Mouse (Mus musculus): ENCODE measurements around the gene Pex11a.
"Not testable (repeated sequence)": the region's sequence is repeated elsewhere in the genome, so short reads cannot be mapped to it uniquely, and the experiment has no call there.

The Pex11a gene

DNA sequence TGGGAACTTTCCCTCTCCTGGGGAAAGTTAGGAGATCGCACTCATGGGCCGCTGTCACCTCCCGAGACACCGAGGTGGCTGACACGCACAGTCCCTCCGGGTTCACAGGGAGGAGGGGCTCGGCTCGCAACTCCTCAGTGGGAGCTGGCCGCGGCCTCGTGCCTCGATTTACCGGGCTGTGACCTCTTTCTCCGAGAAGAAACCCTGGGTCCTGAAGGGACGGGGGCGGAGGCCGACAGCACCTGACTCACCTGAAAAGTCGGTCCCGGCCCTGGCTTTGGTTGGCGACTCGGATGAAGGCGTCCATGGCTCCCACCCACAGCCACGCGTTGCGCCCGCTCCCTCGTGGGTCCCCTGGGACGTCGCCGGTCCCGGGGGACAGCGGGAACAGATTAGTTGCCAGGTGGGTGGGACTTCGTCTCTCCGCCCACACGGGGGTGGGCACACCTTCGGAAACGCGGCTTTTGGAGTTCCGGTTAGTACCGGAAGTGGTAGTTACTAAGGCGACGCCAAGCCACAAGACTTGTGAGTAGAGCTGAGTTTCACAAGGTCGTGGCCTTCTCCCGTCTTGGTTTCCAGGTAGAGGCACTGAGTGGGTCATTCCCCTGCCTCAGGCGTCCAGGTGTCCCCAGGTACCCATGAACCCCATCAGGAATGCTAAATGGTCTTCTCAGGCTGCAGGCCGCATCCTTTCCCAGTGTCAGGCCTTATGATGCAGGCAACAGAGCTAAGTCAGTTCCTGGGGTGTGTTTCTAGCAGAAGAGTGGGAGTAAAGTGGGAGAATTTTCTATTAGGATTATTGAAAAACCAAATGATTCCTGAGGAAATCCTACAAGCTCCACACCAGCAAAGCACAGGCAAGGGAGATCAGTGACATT lies at the start of gene Pex11a, which contains the start of gene Wdr93:
Pex11a (minus strand) TSS at position 473 of the 878 bp plus-strand sequence.
Wdr93 (plus strand) TSS at position 505 of the 878 bp plus-strand sequence.
- peak; percentile 68 for DNase-seq (ENCODE audit: extremely low read depth, low read depth)

DNA sequence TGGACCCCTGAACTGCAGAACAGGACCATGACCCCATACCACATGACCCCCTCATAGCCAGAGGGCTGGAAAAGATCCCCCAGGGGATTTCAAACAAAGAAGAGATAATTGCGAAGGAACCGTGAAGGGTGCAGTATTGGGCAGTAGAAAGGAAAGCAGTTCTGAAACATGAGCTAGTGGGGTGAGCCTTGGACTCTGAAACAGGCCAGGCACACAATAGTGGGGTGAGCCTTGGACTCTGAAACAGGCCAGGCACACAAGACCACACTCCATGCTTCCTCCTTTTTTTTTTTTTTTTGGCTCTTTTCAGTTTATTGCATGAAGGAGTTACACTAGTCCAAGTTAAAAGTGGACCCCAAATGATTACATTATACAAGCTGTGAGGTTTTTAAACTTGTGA lies 46.9 kb upstream of the Pex11a start:
- DNase-seq (ENCODE audit: extremely low read depth, low read depth) = not testable (repeated sequence)

DNA sequence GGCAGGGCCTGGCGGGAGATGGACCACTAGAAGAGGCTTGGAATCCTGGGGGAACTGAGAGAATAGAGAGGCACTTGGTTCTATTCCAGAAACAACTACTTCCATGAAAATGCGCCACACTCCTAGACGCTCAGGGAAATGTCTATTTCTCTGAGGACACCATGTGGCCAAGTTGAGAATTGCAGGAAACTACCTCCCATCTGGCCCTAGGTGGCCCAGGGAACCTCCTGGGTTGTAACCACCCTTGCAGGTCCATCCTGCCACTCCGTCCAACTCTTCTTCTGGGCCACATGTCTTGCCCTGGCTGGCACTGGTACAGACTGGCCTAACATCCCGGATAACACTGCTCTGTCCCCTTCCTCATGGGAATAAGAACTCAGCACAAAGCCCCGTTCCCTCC lies 43.4 kb upstream of the Pex11a start:
- no peak for DNase-seq (ENCODE audit: extremely low read depth, low read depth)

DNA sequence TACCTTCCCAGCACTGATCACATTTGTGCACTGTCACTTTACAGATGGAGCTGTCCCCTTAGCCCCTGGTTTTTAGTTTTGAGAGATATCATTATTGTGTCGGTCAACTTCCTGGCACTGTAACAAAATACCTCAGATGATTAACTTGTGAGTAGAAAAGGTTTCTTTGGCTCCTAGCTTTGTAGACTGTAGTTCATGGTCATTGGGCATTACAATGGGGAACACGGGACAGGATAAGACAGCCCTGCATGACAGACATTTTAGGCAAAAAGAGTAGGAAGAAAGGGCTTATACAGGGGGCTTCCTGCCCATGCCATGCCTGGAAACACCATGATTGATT lies 39.6 kb upstream of the Pex11a start:
- DNase-seq (ENCODE audit: extremely low read depth, low read depth) = no peak

DNA sequence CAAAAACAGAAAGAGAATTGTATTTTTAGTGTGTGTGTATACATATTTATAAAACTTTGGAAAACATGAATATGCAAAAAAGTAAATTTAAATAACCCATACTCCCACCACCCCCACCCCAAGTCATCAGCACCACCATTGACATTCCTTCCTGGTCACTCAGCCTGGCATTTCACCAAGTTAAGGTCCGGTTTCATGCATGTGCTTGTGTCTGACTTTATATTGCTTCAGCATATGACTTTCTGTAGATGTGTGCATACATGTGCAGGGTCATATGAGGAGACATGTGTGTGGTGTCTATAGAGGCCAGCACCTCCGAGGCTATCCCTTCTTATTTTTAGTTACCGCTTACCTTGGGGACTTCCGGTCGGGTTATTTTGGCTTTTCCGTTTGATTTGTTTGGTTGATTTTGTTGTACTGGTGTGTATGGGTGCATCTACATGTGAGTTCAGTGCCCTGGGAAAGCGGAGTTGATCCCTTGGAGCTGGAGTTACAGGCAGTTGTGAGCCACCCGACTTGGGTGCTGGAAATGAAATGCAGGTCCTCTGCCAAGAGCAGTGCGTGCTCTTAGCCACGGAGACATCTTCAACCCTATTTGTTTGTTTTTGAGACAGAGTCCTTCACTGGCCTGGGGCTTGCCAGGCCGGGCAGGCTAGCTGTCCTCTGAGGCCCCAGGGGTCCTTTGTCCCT lies 39.0 kb upstream of the Pex11a start:
- DNase-seq (ENCODE audit: extremely low read depth, low read depth) = no peak

DNA sequence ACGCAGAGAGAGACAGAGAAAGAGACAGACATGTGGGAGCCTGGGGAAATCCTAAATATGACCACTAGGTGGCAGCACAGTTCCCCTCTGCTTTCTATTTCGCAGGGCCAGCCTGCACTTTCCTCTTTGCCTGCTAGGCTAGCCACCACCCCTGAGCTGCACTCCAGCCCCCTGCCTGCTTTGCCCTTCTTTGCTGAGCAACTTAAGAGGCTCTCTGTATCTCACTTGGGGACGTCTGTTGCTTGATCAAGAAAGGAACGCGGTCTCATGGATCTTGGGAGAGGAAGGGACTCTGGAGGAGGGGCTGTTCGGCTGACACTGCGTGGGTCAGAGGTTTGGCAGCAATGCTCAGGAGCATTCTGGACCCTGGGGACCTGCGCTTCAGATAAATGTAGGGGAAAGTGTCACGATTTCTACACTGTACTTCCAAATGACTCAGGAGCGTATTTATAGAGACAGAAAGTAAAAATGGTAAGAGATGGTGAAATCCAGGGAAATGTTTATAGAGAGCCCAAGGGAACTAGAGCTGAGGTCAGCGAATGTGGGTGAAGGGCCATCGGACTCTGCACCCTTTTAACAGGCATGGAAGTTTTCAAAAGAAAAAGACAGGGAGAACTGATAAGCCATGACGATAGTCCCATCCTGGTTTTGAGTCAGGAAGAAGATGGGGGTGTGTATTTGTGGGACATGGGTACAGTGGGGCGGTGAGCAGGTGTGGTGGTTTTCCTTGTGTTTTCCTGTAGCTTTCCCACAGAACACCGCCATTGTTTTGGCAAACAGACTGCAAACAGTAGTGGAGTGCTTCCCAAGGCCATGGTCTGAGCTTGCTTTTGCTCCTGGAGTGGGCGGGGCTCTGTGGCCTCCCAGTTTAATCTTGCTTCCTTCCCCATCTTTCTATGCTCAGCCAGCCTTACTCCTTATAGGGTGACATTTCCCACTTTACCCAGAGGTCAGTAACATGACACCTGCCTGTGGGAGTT lies 38.0 kb upstream of the Pex11a start:
- DNase-seq (ENCODE audit: extremely low read depth, low read depth) = peak; percentile 62

DNA sequence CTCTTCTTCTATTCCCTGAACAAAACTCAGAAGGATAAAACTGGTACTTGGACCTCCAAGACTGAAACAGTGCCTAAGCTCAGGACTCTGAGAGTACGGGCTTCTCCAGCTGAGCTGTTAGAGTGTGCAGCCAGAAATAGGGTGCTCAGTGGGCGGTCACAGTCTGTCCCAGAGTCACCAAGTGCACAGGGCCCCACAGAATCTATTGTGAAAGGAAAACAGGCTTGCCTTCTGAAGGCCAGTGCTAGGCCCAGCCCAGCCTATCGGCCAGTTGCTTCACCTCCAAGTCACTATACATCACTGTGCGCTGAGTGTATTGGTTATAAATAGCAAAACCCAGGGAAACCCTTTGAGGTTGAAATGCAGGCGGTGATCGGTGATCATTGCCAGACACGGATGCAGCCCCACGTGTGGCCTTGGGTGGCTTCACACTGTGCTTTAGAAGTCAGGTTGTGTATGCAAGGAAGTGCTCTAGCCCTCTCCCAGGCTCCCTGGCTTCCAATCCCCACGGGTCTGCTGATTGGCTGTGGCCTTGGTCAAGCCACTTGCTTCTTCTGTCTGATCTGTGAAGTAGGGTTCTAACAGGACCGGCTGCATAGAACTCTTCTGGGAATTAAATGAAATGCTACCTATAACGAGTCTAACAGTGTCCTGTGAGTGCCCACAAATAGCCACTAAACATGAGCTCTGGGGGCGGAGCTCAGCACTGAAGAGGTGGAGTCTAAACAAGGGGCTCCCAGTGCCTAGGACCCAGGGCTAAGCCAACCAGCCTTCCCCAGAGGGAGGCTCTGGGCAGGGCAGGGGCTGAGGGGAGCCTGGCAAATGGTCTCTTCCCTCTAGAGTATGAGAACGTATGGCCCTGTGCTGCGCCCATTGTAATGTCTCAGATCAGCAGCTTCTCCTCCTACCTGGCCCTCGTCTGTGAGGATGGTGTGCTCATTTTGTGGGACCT lies 28.9 kb upstream of the Pex11a start:
- no peak for DNase-seq (ENCODE audit: extremely low read depth, low read depth)

DNA sequence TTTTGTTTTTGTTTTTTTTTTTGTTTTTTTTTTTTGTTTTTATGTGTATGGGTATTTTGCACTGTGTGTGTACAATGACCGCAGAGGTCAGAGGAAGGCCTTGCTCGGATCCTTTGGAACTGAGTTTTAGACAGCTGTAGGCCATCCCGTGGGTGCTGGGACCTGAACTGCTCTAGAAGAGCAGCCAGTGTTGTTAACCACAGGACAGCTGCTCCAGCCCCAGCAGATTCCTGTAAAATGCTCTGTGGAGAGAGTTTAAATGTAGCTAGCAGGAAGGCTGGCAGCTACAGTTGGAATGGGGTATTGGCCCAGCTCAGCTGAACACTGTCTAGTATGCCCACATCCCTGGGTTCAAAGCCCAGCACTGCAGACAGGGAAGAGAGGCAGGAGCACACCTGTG lies 26.7 kb upstream of the Pex11a start:
- DNase-seq (ENCODE audit: extremely low read depth, low read depth) = no peak

DNA sequence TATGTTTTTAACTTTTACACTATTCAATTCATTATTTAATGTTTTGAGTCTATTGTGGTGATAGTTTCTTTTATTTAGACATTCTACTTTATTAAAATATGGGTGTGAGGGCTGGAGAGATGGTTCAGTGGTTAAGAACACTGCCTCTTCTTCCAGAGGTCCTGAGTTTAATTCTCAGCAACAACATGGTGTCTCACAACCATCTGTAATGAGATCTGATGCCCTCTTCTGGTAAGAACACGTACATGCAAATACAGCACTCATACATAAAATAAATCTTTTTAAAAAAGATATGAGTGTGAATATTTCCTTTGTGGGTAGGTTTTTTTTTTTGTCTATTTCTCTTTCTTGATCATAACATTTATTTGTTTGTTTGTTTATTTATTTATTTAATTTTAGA lies 23.1 kb upstream of the Pex11a start:
- no peak for DNase-seq (ENCODE audit: extremely low read depth, low read depth)

DNA sequence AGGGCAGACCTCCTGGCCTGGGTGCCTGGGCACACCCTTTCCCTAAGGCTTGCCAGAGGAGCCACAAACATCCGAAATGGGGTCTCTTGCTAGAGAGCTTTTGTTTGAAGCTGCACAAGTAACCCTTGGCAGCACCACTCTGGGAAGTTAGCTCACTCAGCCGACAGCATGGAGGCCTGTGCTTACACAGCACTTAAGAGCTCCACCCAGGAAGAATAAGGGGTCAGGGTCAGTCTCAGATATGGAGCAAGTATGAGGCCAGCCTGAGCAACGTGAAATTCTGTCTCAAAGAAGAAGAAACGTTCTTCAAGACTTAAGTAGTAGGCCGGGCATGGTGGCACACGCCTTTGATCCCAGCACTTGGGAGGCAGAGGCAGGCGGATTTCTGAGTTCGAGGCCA lies 19.2 kb upstream of the Pex11a start:
- DNase-seq (ENCODE audit: extremely low read depth, low read depth) = no peak

DNA sequence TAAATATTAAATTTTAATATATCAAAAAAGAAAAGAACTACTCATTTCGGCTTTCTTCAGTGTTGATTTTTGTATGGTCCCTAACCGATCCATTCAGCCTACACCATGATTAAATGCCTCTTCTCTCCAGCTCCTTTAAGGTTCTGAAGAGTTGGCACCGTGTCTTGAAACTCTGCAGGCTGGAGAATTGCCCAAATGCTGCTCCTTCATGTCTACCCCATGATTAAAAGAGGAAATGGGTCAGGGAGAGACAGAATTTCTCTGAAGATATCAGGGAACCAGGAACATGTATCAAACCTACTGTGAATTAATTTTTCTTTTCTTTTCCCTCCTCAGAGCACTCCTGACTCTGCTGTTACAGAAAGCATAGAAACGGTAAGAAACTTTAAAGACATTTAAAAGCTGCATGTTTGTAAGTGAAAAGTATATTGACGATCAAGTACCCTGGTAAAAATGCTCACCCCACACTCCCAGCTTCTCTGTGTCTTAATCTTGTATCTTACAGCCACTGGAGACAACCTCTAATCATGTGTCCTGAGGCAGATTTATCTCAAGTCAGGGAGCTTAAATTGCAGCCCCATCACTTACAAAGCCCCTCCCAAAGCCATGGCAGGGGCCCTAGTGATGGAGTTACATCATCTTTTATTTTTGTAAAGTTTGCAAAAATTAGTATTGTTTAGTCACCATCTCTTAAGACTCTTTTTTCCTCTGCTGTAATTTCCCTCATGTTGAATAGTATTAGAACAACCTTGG lies 18.4 kb upstream of the Pex11a start:
- no peak for DNase-seq (ENCODE audit: extremely low read depth, low read depth)

DNA sequence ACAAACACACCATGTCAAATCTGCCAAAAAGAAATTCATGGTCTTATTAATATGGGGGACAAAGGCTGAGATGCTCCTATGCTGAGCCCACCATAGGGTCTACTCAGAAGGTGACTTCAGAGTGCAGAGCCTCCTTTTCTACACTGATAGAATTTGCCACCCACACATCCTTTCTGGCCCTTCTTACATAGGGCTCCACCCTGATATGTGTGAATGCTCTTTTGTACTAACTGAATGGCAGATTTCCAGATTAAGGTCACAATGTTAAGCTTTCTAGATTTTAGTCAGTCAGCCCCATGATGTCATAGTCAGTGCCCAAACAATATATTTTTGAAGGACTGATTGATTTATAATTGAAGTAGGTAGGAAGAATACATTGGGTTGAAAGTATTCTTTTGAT lies 16.8 kb upstream of the Pex11a start:
- DNase-seq (ENCODE audit: extremely low read depth, low read depth) = no peak

DNA sequence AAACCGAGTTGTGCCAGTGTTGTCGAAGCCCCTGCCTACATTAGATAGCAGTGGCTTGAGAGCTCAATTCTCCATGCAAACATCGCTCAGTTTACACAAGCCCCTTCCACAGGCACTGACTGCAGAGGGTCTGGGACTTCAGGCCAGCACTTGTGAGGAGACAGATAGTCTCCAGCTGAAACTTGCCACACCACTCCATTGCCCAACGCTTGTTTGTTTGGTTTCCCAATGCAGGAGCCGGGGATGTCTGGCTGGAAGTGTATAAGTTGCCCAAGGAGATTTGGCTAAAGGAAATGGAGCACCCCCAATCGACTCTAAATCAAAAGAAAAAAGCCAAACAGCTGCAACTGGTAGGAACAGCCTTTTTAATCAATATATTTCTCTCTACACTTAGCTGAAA lies 15.2 kb upstream of the Pex11a start:
- DNase-seq (ENCODE audit: extremely low read depth, low read depth) = no peak

DNA sequence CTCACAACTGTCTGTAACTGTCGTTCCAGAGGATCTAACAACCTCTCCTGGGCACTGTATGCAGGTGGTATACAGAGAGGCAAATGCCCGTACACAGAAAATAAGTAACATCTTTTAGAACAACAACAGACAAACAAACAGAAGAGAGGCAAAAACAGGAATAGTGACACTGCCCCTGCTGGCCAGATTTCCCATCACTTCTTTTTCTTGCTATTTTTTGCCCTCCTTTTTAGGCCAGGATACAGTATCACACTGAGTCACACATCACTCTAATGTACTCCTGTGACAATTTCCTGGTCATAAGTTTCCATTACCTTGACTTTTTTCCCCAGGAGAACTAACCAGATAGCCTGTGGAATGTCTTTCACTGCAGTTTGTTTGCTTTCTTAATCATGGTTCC lies 13.4 kb upstream of the Pex11a start:
- DNase-seq (ENCODE audit: extremely low read depth, low read depth) = no peak

DNA sequence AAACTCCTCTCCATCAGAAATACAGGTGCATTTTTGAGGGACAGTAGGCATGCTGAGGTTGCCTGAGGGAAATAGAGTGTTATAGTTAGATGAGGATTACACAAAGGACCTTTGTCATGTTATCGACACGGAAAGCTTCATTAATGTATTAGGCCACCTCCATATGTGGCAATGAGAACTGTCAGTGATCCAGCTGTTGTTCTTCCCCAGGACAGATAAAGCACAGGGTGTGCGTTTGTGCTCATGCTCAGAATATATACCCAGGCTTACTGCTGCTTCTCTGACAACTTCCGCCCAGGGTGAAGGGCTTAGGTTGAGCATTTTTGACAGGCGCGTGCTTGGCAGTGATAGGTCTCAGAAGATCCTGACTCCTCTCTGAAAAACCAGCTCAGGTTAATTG lies 6.6 kb upstream of the Pex11a start:
- no peak for DNase-seq (ENCODE audit: extremely low read depth, low read depth)

DNA sequence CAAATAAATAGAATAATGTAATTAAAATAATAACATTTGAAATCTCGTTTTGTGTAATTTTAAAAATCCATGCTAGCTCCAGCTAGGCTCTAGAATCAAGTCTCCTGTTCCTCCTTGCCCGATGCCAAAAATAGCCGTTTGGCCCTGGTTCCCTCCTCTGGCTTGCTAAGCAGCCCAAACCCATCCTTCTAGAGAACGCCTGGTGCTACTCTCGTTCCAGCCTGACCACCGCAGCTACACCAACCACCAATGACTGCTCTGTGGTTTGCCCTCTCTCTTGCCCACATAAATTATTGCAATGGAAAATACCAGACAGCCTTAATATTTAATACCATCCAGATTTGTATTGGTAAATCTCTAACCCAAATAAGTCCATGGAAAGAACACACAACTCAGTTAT lies 4.7 kb upstream of the Pex11a start:
- no peak for DNase-seq (ENCODE audit: extremely low read depth, low read depth)

DNA sequence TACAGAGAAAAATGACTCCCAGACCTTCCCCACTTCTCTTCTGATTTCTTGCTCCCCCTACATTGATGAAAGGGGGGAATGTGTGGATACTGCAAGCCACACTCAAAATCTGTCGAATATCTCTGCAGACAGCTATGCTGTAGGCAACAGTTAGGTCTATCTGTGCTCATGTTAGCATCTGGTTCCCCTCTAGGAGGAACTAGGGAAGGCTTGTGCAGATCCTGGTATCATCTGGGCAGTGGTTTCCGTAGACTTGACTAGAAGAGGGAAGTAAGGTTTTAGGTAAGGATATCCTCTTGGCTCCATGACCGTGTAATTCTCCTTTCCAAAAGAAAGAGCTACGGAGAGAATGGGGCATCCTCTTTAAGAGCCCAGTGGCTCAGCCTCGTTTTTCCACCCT lies 1.7 kb upstream of the Pex11a start:
- DNase-seq (ENCODE audit: extremely low read depth, low read depth) = peak; percentile 82

DNA sequence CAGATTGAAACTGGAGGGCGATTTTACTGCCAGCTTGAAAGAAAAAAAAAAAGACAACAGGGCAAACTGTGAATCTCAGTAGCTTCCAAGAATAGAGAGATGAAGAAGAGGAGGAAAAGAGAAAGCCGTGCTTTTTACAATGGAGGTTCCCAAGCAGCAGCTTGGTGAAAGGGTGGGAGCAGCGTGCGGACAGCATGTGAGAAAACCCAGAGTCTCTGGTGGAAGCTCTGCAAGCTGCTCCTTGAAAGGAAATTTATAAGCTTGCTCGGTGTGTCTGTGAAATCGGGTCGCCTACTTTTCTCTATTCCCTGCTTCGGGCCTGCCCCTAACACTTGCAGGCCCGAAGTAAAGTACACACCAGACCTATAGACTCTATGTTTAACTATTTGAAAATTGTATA lies 1.1 kb upstream of the Pex11a start:
- no peak for DNase-seq (ENCODE audit: extremely low read depth, low read depth)

DNA sequence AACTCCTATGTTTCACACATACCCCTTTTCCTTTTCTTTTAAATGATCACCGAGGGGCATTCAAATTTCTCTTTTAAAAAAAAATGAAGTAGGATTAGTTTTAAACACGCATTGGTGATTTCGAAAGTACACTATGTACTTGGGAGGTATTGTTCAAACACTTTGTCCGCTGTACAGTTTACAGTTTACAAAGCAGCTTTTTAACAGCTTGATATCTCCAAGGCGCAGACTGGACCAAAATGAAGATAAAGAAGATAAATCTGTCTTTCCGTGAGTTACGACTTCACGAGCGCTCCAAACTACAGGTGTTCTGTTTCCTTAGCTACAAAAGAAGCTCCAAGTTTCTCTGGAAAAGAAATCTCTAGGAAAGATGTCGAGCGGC lies 663 bp downstream of the Pex11a start:
- no peak for DNase-seq (ENCODE audit: extremely low read depth, low read depth)

DNA sequence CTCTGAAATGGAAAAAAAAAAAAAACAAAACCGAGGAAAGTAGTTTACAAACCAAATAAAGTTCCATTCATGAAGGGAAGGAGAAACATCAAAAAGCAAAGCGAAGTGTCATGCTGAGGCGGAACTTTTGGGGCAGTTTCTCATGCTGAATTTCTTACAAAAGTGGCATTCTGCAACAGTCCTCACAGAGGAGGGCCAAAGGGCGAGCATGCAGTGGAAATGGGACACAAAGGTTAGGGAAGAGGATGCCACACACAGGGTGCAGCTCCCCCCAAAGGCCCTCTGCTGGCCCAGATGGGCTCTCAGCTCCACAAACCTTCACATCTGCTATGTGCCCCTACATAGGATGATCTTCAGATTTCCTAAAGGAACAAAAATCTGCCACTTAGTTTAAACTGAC lies 2.7 kb downstream of the Pex11a start:
- no peak for DNase-seq (ENCODE audit: extremely low read depth, low read depth)

Data from MEL-GATA-1-ER (cell line).